Mouse (Mus musculus): ENCODE results near the gene Gm20388.

- TF ChIP-seq TAL1 (IDR thresholded peaks at IDR 0.05; ENCODE audit: low read length), result no peak
- 0 out of 2 replicates have a peak, but pooled peaks have one; percentile 17 for TF ChIP-seq GATA1 (IDR thresholded peaks at IDR 0.05; ENCODE audit: low read length)
Observed at GRCm38 (mm10) chr8:120492881-120493220, 582.2 kb downstream of the Gm20388 start.

Measured in erythroblast, embryonic 14.5 days (primary cell).